Mouse (Mus musculus) kidney, adult 9 months (tissue): ENCODE measurements around the gene Rnf149.

Experiments
- DNase-seq: peaks from one replicate; pipeline ENCODE4 v3.0.0; 2022

Rnf149 gene

GRCm38 (mm10) chr1:39575778-39576375 lies 1.3 kb downstream of the Rnf149 start:
- no peak for DNase-seq

- peak; percentile 22 for DNase-seq
Measured at GRCm38 (mm10) chr1:39573890-39574289, 3.3 kb downstream of the Rnf149 start.

- DNase-seq, result no peak
Measured at GRCm38 (mm10) chr1:39571653-39572052, 5.6 kb downstream of the Rnf149 start.

- no peak for DNase-seq
Measured at GRCm38 (mm10) chr1:39568079-39568478, 9.1 kb downstream of the Rnf149 start.

GRCm38 (mm10) chr1:39564603-39565002 lies 12.6 kb downstream of the Rnf149 start:
- DNase-seq, result no peak

- DNase-seq, result no peak
Measured at GRCm38 (mm10) chr1:39563161-39563560, 14.0 kb downstream of the Rnf149 start.

GRCm38 (mm10) chr1:39561920-39562319 lies 15.3 kb downstream of the Rnf149 start:
- DNase-seq, result peak; percentile 34

GRCm38 (mm10) chr1:39559009-39559408 lies 18.2 kb downstream of the Rnf149 start:
- no peak for DNase-seq

GRCm38 (mm10) chr1:39555556-39556415 lies 21.4 kb downstream of the Rnf149 start:
- no peak for DNase-seq

GRCm38 (mm10) chr1:39549831-39550230 lies 27.4 kb downstream of the Rnf149 start:
- DNase-seq, result no peak

- DNase-seq, result no peak
Measured at GRCm38 (mm10) chr1:39547238-39547637, 30.0 kb downstream of the Rnf149 start.

GRCm38 (mm10) chr1:39546160-39546866 lies 30.9 kb downstream of the Rnf149 start:
- no peak for DNase-seq

- no peak for DNase-seq
Measured at GRCm38 (mm10) chr1:39545589-39545988, 31.6 kb downstream of the Rnf149 start.

- no peak for DNase-seq
Measured at GRCm38 (mm10) chr1:39540592-39540991, 36.6 kb downstream of the Rnf149 start.

GRCm38 (mm10) chr1:39537631-39538380 lies 39.4 kb downstream of the Rnf149 start:
- no peak for DNase-seq

- DNase-seq, result peak; percentile 42
Measured at GRCm38 (mm10) chr1:39536701-39537100, 40.5 kb downstream of the Rnf149 start.

- DNase-seq, result peak; percentile 99
Measured at GRCm38 (mm10) chr1:39535515-39536311, 41.5 kb downstream of the Rnf149 start.

- DNase-seq, result no peak
Measured at GRCm38 (mm10) chr1:39534831-39535230, 42.4 kb downstream of the Rnf149 start, which contains the start of gene Cnot11. TSS of gene Cnot11 (plus strand) at chr1:39534992.

GRCm38 (mm10) chr1:39533917-39534316 lies 43.3 kb downstream of the Rnf149 start:
- no peak for DNase-seq

GRCm38 (mm10) chr1:39531036-39531435 lies 46.2 kb downstream of the Rnf149 start:
- no peak for DNase-seq

GRCm38 (mm10) chr1:39530258-39530943 lies 46.8 kb downstream of the Rnf149 start:
- DNase-seq, result peak; percentile 83
